ENCODE assay signal across 13 mouse cellular contexts in the genomic region with DNA sequence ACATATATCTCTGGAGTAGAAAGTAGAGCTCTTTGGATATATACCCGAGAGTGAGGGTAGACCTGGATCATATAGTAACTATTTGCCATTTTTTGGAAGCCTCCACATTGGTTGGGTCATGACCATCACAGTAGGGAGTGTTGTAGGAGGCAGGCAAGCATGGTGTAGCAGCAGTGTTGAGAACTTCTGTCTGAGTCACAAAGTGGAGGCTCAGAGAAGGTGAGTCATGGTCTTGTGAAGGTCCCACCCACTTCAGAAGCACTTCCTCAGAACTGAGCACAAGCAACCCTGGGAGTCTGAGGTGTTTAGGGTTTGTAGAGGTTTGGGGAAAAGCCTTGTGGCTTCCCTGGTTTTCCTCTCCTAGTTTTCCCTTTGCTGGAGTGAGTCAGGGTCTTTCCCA. TPM values are rescaled to one million over a fixed set of nuclear protein-coding genes. Genes with fewer than 3 reads are reported as not detected.
"Had no signal": no experiment of that assay in that cellular context is flagged by ENCODE, and none has a peak within 500 bp of the region (broad histone marks: within the 10 kb centered on the region; RNA-seq: fewer than 3 reads in every experiment).

No protein-coding gene starts in this region.

RNA-seq across cellular contexts. Expression of gene Raet1d, which starts 3.0 kb away (rescaled TPM):
- total RNA-seq: gastrocnemius, adult 2 months; gastrocnemius, postnatal 25 days; heart, adult 2 months; heart, postnatal 36 days; hematopoietic stem cell, adult 5-6 weeks; layer of hippocampus, adult 18-20 months; layer of hippocampus, adult 8-10 months; layer of hippocampus, postnatal 14 days; layer of hippocampus, postnatal 36 days; left cerebral cortex, adult 18-20 months; left cerebral cortex, postnatal 10 days; left cerebral cortex, postnatal 25 days had no signal
- polyA plus RNA-seq: kidney, adult 2 months had no signal
